Mouse (Mus musculus) spleen, adult 2 months (tissue): ENCODE results near the gene Rapsn.

Experiments used
- CTCF ChIP-seq: fragments of 200-500 bp; IDR thresholded peaks from 2 replicates; pipeline ENCODE4 v1.5.1; 2011; ENCODE audit warnings: mild to moderate bottlenecking, inconsistent platforms; ENCODE audit not compliant: insufficient read depth, insufficient read length, insufficient replicate concordance; ENCODE audit errors: extremely low read depth
- POLR2A ChIP-seq: fragments of 200-500 bp; IDR thresholded peaks from 2 replicates; pipeline ENCODE4 v1.6.1; 2011; ENCODE audit warnings: low read depth, low read length, inconsistent platforms

DNA sequence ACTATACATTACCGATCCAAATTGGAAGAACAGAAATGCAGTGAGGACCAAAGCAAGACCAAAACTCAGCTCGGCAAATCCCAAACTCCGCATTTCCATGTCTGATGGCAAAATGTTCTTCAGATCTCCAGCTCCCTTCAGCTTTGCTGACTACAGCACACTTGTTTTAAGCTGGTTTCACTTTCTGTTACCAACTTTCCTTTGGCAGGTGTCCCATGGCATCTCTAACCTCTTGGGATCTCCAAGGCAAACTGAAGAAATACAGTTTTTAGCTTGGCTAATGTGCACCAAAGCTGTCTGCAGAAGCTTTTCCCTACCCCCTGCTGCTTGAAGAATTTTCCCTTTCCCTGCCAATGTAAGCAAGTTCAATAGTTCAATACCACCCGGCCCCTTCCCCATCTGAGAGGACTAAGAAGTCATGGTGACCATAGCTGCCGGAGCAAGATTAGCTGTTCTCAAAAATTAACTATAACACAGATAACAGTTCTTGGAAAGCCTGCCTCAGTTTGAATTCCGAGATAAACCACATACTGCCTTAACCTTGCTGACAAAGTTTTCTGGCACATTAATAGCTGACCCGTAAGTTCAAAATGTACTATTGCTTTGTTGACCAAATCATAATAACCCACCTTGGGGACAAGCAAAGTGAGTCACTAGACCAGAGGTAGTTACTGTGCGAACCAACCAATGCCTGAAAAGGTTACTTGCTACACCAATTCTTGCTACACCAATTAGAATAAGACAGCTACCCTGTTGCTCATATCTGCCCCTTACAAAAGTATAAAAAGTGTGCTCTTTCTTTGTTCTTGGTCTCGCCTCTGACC lies 7.8 kb upstream of the Rapsn start:
- no peak for TF ChIP-seq CTCF
- no peak for TF ChIP-seq POLR2A
